Mouse (Mus musculus) lung, postnatal 0 days (tissue): ENCODE data around the gene Ints3.

Experiments used
- CTCF ChIP-seq: IDR thresholded peaks from 2 replicates; pipeline ENCODE4 v1.5.1; 2016; ENCODE audit warnings: antibody characterized with exemption, mild to moderate bottlenecking
- EP300 ChIP-seq: IDR thresholded peaks from 2 replicates; pipeline ENCODE4 v1.6.1; 2016; ENCODE audit warnings: antibody characterized with exemption, mild to moderate bottlenecking, control low read depth

DNA sequence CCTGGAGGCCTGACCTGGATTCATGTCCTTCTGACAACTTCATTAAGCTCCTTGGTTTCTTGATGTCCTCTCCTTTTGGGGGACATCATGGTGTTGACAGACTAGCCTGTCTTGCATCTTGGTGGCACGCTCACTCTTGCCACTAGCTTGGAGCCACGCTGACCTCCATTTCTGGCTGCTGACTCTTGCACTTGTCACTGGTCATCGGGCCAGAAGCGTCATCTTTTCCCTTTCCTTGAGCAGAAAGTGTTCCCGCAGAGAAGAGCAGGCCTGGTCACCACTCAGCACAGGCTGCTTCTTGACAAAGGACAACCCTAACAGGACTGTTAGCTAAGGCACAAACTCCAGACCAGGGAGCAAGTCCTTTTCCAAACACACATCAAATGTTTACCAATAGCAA lies 27.0 kb downstream of the Ints3 start:
- TF ChIP-seq EP300 (no peak), CTCF (no peak)
